Mouse (Mus musculus) adrenal gland, postnatal 10 days (tissue): ENCODE data around the gene Ntrk2. TPM values are rescaled to one million over a fixed set of nuclear protein-coding genes. Genes with fewer than 3 reads are reported as not detected.
A peak's percentile ranks its signal among the peaks of the same experiment; 100 is the strongest.

ENCODE experiments used
- DNase-seq: peaks from one replicate; pipeline ENCODE4 v3.0.0; 2021; ENCODE audit warnings: mixed read lengths
- long read RNA-seq, 2 experiments: library from polyadenylated mRNA; stranded (forward); transcript quantifications; one replicate each; pipeline ENCODE4 v2.0.0; 2021
- total RNA-seq, 2 experiments: library from RNA; stranded (reverse); gene quantifications; 2 replicates each; pipeline ENCODE4 v1.2.3; 2021

Gene Ntrk2
- 10 to 100 TPM; 13.1 to 17.8 TPM for total RNA-seq
- long read RNA-seq, experiment 1, full-length matches to known transcripts = 7 of 20 reads
- long read RNA-seq, experiment 1, partial matches to known transcripts = 0 of 20 reads
- long read RNA-seq, experiment 1, other reads (novel, unspliced or antisense) = 13 of 20 reads
- long read RNA-seq, experiment 2, full-length matches to known transcripts = 3 of 9 reads
- long read RNA-seq, experiment 2, partial matches to known transcripts = 1 of 9 reads
- long read RNA-seq, experiment 2, other reads (novel, unspliced or antisense) = 5 of 9 reads

DNA sequence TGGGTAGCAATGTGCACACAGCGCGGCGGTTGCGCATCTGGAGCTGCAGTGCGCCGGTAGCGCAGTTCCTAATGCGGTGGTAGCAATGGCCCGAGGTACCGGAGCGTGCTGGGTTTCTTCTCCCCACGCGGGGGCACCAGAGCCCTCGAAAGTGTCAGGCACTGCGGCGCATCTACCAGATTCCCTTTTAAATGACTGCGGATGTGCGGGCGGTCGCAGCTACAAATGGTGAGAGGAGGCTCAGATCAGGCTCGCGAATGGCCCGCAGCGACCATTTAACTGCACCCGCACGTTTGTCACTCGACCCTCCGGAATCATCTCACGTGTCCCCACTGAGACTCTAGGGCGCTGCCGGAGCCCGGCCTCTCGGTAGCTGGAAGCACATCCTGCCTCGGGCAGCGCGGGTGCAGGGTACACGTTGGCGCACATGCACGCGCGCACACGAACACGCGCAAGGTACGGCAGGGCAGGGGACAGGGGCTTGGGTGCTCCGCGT, at the start of gene Ntrk2:
Ntrk2 (plus strand) TSS at position 173 of the 496 bp plus-strand sequence.
- DNase-seq = peak; percentile 89

DNA sequence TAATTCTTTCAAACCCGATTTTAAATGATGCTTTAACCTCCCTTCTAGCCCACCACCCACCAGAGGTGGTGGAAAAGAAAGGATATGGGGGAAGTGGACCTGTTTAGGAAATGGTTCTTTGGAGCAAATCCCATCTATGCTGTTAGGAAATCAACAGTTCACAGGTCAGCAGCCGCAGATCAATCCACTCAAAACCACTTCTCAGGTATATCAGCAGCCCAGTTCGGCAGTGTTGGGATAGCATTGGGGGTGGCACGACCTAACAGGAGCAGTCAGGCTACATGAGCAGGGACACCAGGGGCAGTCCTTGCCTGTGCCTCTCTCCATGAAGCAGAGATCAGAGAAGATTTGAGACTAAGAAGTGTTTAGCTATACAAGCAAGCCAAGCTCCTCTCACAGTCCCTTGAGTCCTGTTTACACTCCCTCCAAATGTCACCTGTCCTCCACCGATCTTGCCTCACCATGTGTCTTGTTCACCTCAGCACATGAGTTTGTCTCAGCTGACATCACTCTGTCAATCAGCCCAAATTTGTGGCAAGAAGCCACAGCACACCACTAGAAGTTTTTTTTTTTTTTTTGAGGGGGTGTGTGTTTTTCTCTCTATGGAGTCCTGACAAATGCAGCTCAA, 45.3 kb upstream of the Ntrk2 start:
- no peak for DNase-seq

DNA sequence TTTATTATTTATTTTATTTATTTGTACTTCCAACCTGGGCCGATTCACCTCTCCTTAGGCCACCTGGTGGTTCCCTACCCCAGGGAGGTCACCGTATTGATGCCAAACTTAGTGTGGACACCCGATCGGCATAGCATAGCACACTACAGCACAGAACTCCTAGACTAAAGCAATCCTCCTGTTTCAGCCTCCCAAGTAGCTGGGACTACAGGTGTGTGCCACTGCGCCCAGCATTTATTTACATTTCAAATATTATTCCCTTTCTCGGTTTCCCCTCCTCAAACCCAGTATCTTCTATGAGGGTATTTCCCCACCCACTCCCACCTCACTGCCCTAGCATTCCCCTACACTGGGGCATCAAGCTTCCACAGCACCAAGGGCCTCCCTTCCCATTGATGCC, 38.1 kb upstream of the Ntrk2 start:
- no peak for DNase-seq

DNA sequence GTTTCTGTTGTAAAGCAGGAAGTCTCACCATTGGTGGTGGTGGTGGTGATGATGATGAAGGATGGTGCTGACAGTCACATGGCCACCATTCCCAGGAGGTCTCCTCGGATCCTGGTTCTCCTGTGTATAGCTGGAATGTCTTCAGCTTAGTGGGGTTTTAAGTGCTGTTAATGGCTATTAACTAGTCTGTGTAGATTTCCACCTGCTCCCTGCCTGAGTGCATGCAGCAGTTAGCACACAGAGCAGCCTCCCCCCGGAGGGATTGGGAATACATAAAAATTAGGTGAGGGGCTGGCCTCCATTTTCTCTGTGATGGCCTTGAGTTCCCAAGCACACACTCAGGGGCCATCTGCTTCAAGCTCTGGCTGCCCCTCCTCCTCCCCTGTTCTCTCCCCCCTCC, 36.9 kb upstream of the Ntrk2 start:
- DNase-seq = no peak

DNA sequence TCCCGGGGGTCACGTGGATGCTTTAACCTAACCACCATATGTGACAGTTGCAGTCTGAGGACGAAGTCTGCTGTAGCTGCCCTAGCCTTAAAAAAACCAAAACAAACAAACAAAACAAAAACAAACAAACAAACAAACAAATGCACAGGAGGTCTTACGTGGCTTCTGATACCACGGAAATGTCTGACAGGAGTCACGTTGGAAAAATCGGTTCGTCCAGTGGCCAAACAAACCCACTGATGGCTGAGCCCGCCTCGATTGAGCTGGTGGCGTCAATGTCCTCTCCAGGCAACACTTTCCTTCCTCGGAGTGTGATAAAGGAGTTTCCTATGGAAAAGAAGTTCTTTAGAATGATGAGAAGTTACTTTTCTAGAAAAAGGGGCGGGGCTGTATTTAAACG, 27.1 kb upstream of the Ntrk2 start:
- no peak for DNase-seq

DNA sequence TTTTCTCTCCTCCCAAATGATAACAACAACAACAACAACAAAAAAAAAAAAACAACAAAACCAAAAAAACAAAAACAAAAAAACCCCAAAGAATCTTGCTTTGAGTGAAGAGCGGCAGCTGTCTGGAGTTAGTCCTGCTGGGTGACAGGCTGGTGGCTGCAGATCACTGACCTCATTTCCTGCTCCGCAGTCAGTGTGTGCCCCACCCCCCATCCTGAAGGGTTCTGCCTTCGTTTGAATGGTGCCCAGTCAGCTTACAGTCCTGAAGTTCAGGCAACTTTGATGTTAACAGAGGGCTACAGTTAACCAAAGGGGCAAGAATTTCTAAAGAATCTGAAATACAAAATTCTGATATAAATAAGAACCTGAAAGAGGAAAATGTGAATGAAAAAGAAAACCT, 19.9 kb upstream of the Ntrk2 start:
- DNase-seq = peak; percentile 13

DNA sequence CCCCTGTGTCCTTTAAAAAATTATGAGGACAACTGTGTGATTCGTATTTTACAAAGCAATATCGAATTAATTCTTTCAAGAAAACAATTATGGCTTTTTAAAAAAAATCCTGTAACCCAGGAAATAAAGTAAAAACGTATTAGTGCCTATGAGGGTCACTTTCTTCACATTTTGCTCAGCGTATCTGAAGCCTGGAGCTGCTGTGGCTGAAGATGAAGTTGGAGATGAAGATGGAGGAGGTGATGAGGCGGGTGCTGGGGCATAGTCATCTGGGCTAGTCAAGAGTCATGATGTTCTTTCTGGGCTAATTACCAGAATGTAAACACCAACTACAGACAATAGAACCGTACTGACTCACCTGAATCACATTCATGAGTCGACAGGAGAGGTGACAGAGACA, 15.6 kb upstream of the Ntrk2 start:
- DNase-seq = no peak

DNA sequence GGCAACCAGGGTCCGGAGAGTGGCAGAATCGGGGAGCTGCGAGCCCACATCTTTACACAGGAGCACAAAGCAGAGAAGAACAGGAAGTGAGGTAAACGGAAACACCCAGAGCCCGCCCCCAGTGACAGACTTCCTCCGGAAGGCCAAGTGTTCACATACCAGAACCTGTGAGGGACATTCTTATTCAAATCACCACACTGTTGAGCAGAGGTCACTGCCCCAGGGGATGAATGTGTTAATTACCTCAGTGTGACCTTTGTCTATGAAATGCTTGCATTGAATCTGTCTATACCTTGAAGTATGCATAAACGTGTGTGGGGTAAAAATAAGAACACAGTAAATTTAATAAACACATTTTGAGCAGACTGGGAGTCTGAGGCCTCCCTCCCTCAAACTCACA, 9.0 kb upstream of the Ntrk2 start:
- DNase-seq = no peak

DNA sequence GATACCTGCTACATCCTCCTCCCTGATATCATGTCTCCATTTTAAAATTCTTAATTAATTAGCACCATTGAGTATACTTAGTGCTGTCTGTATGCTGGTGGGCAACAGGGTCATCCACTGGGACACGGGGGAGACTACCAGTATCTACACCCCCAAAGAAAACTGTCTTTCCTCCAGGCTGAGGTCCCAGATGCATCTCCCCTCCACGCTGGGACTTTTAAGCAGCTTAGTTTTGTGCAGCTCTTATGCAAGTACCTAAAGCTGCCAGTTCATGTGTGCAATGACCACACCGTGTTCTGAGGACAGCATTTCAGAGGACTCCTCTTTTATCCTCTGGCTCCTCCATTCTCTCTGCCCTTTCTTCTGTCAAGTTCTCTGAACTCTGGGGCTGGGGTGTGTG, 5.1 kb upstream of the Ntrk2 start:
- no peak for DNase-seq

DNA sequence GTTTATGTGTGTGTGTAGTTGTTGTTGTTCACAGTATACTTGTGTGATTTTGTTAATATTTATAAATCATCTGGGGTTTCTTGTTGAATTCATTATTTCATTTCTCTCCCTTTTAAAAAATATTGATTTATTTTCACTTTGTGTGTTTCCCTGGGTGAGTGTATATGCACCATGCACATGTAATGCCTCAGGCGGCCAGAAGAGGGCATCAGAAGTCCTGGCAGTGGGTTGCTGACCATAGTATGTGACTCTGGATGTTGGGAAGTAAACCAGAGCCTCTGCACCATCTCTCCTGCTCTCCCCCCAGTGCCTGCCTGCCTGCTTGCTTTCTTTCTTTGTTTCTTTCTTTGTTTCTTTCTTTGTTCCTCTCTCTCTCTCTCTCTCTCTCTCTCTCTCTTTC, 2.5 kb upstream of the Ntrk2 start:
- DNase-seq = no peak

DNA sequence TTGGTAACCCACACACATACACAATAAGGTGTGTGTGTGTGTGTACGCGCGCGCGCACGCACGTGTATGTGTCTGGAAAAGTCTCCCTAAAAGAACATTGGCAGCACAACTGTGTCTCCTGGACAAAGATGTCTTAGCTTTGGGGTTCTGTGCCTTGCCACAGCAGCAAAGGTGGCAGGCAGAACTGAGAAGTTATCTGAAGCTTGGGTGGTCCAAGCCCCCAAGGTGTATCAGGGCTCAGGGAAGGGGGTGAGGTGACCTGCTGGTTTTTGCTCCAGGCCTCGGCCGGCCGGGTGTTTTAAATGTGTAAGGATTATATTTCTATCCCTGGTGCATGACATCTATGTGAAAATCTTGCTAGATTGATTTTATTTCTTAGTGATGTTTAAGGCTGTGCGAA, 536 bp upstream of the Ntrk2 start:
- DNase-seq = no peak

DNA sequence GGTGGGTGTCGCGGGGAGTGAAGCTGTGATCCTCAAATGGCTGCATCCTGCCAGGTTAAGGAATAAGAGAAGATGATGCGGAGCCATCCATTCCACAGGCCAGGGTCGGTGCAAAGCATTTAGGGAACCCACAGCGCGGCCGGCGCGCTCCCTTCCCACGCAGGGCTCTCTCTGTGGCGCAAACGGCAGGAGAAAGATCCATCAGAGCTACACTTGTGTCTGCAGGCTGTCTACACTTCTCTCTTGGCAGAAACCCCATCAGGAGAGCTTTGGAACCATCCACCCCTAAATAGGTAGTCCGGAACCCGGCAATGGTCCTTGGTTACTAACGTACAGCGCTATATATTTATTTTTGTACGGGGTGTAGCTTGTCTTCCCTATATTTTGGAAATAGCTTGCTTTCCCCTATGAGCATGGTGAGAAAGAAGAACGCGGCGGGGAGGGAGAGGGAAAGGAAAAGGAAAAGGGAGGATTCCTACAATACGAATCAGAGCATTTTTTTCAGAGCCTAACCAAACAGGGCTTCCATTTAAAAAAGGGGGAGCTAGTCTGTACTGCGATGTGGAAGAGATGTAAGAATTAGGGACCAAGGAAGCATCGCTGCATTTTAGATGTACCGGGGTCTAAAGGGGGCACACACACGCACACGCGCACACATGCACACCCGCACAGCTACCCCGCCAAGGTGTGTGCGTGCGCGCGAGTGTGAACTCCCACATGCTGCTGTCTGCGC, 693 bp downstream of the Ntrk2 start:
- DNase-seq = no peak

DNA sequence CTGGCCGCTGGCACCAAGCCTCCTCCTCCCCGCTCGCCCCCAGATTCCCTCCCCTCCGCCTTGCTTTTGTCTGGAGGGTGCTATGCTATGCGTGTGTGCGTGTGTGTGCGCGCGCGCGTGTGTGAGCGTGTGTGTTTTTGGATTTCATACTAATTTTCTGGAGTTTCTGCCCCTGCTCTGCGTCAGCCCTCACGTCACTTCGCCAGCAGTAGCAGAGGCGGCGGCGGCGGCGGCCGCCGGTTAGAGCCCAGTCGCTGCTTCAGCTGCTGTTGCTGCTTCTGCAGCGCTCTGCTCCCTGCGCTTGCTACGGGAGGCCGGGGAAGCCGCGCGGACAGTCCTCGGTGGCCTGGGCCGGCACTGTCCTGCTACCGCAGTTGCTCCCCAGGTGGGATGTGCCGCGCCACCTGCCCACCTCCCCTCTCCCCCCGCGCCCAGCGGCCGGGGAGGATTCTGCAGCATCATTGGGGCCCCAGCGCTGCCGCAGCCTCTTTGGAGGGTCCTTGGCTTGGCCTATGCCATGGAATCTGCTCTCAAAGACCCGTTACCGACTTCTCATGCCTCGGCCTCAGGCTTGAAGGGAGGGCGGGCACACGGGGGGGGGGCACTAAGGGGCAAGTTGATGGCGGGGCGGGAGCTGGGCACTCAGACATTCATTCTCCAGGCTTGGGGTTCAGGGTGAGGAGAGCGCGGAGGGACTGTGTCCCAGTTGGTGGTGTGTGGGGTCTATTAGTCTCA, 1.4 kb downstream of the Ntrk2 start:
- peak; percentile 59 for DNase-seq

DNA sequence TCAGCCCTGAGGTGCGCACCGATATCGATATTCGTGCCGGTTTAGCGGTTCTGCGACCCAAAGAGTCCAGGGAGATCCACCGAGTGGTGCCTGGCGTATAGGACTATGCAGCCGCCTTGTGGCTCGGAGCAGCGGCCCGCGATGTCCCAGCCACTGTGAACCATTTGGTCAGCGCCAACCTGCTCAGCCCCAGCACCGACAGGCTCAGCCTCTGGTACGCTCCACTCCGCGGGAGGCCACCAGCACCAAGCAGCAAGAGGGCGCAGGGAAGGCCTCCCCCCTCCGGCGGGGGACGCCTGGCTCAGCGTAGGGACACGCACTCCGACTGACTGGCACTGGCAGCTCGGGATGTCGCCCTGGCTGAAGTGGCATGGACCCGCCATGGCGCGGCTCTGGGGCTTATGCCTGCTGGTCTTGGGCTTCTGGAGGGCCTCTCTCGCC, 2.0 kb downstream of the Ntrk2 start:
- DNase-seq = peak; percentile 51

DNA sequence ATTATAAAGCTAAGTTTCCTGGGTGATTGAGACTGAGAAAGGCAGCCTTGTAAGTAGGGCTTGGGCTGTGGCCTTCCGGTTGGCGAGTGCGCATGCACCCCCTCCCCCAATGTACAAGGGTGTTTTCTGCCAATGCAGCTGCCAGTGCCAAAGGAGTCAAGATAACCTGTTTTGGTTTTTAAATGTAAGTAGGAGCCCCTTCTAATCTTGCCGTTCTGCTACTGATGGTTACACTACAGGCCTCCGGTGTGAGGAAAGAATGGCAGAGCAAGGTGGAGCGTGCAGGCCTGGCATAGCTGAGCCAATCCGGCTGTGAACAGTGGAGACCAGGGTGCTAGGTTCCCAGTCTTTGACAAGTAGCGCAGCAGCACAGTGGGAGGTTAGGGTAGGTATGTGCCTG, 3.6 kb downstream of the Ntrk2 start:
- DNase-seq = no peak

DNA sequence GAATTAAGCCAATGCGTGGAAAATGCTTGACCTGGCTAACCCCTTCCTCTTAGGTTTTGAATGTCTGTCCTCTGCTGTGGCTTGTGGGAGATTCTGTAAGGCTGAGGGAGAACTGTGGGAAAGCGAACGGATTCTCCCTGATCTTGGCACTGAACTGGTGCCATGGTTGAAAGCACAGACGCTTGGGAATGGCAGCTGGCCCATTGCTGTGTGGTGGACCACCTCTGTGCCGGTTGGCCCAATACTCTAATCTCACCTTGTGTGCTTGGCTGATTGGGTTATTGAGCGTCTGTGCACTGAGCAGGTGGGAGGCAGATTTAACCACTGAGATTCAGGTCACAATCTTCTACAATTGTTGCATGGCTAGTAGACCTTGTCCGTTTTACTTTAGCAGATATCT, 18.4 kb downstream of the Ntrk2 start:
- no peak for DNase-seq

DNA sequence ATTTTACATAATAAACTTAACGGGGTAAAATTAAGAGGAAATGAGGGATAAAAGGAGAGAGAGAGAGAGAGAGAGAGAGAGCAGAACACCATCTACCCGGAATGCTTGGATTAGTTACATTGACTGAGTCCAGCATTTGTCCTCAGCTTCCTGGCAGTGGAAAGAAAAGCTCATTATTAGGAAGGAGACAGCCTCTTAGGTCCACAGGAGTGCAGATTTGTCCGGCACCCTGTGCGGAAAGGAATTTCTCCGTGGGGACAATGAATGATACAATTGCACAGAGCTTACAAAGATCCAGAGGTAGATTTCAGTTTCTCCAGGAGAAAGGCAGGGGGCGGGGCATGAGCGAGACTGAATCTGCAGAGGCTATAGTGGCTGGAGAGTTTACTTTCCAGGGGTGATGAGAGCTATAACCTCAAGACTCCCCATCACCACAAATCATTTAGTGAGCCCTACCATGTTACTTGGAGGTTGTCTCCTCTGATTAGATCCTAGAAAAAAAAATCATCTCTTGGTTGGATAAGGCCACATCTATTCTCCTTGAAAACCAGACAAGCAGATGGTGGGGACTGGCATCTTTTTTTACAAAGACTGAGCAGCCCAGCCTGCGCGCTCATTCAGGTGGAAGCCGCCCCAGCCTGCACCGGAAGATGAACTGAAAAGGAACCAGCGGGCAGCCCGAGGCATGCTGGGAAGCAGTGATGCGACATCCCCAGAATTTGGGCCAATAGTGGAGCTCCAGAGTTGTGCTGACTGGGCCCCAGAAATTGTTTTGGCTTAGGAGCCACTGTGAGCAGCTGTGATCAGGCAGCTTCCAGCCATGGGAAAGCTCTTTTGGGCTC, 20.2 kb downstream of the Ntrk2 start:
- no peak for DNase-seq

DNA sequence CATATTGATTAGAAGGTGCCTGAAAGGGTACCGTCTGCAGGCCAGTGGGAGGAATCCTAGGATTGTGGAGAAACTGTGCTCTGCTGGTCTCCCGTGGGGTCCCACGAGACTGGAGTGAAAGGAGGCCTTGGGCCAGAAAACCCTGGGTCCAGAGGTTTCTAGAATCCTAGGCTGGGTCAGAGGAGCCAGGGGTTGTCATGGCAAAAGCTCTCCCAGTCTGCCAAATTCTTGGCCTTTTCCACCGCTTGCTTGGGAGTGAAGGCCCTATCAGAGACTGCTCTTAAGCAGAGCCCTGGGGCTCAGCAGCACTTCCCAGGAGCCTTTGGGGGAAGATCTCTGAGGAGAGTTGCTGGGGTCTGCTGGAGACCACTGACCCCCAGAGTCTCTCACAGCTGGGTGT, 25.6 kb downstream of the Ntrk2 start:
- no peak for DNase-seq

DNA sequence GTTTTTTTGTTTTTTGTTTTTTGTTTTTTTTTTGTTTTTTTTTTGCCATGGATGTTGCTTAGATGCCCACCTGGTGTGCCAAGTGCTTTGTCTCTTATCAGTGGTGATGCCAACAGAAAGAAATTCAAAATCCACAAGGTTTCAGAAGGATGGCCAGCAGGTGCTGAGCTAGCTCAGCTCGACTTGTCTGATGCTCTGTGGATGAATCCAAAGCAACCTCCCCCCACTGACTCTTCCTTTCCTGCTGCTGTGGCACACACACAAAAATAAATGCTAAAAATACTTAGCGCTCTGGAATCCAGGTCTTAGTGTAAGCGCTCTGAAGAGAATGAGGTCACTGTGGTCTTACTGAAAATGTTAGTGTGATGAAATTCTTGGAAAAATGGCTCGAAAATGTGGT, 28.4 kb downstream of the Ntrk2 start:
- DNase-seq = no peak

DNA sequence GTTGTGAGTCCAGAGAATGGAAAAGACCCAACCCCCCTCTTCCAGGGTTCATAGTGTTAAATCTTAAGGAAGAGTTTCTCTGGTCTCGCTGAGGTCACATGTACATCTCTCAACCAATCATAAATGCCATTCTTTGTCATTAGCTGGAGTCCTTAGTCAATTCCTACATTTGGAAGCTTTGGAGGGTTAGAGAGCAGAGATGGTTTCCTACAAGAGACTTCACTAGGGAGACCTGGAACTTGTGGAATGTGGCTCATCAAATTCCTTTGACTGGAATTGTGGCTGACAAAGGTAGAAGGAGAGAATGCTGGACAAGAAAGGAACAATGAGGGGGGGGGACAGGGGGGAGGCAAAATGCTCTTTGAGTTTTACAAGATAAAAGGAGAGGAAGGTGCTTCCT, 30.5 kb downstream of the Ntrk2 start:
- DNase-seq = no peak

DNA sequence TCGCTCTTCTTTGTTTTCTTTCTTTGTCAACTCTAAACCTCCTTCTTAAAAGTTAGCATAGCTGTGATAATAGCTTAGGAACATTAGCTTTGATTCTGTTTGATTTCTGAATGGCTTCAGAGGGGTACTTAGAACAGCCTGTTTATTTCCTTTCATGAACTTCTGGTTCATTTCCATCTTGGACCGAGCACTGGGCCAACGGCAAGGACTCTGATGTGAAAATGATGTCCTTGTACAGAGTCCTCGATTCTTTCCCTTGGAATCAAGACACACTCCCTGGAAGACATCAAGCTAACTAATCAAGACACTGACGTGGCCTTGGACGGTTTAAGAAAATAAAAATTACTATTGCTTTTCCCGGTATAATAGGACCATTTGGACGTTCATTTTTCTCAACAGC, 31.7 kb downstream of the Ntrk2 start:
- no peak for DNase-seq
